Mouse (Mus musculus) kidney, adult 2 months (tissue): Measurements from ENCODE around the gene Lrrc7.

Source experiments
- CTCF ChIP-seq: fragments of 200-500 bp; conservative IDR thresholded peaks from 2 replicates; pipeline ENCODE4 v1.5.1; 2011; ENCODE audit warnings: low read depth, mild to moderate bottlenecking, control low read depth, low read length, moderate library complexity, mixed read lengths; ENCODE audit not compliant: insufficient read depth, insufficient read length
- POLR2A ChIP-seq: fragments of 200-500 bp; IDR thresholded peaks from one replicate; pipeline ENCODE4 v1.6.1; 2011; ENCODE audit warnings: low read depth, low read length, control low read depth

GRCm38 (mm10) chr3:158400600-158400999 is 161.4 kb downstream of the Lrrc7 start:
- TF ChIP-seq CTCF, result no peak
- TF ChIP-seq POLR2A, result no peak
